Mouse (Mus musculus): ENCODE results near the gene H2afz.
"Not testable (repeated sequence)": the region's sequence is repeated elsewhere in the genome, so short reads cannot be mapped to it uniquely, and the experiment has no call there.

Gene H2afz

GRCm38 (mm10) chr3:137863330-137864123 is 760 bp upstream of the H2afz start:
- in situ Hi-C loops (cut with MboI, MseI), result no loop called here

- in situ Hi-C loops (cut with MboI, MseI), result no loop called here
Measured at GRCm38 (mm10) chr3:137864988-137865982, 998 bp downstream of the H2afz start.

- in situ Hi-C loops (cut with MboI, MseI), result no loop called here
Measured at GRCm38 (mm10) chr3:137867133-137867436, 2.8 kb downstream of the H2afz start.

- in situ Hi-C loops (cut with MboI, MseI), result no loop called here
Measured at GRCm38 (mm10) chr3:137867437-137868093, 3.3 kb downstream of the H2afz start, which contains the start of gene Dnajb14. Dnajb14 (plus strand) TSS chr3:137867675.

GRCm38 (mm10) chr3:137868094-137868913 is 4.0 kb downstream of the H2afz start:
- in situ Hi-C loops (cut with MboI, MseI), result no loop called here

- in situ Hi-C loops (cut with MboI, MseI), result no loop called here
Measured at GRCm38 (mm10) chr3:137869395-137869794, 5.1 kb downstream of the H2afz start.

- in situ Hi-C loops (cut with MboI, MseI), result no loop called here
Measured at GRCm38 (mm10) chr3:137879313-137879712, 15.0 kb downstream of the H2afz start.

GRCm38 (mm10) chr3:137880109-137880748 is 15.9 kb downstream of the H2afz start:
- in situ Hi-C loops (cut with MboI, MseI), result loop anchor here (10.0 kb wide), 1 partner anchor 95 kb away; no protein-coding TSS in a partner anchor

GRCm38 (mm10) chr3:137881093-137881492 is 16.8 kb downstream of the H2afz start:
- in situ Hi-C loops (cut with MboI, MseI), result loop anchor here (10.0 kb wide), 1 partner anchor 96 kb away; no protein-coding TSS in a partner anchor

- in situ Hi-C loops (cut with MboI, MseI), result loop anchor here (10.0 kb wide), 1 partner anchor 103 kb away; no protein-coding TSS in a partner anchor
Measured at GRCm38 (mm10) chr3:137887961-137888360, 23.7 kb downstream of the H2afz start.

GRCm38 (mm10) chr3:137891089-137891488 is 26.8 kb downstream of the H2afz start:
- in situ Hi-C loops (cut with MboI, MseI), result no loop called here

GRCm38 (mm10) chr3:137892118-137892517 is 27.8 kb downstream of the H2afz start:
- in situ Hi-C loops (cut with MboI, MseI), result no loop called here

GRCm38 (mm10) chr3:137893789-137894188 is 29.5 kb downstream of the H2afz start:
- in situ Hi-C loops (cut with MboI, MseI), result no loop called here

GRCm38 (mm10) chr3:137895196-137895595 is 30.9 kb downstream of the H2afz start:
- in situ Hi-C loops (cut with MboI, MseI), result no loop called here

- in situ Hi-C loops (cut with MboI, MseI), result no loop called here
Measured at GRCm38 (mm10) chr3:137896386-137896785, 32.1 kb downstream of the H2afz start.

- in situ Hi-C loops (cut with MboI, MseI), result no loop called here
Measured at GRCm38 (mm10) chr3:137896867-137897266, 32.6 kb downstream of the H2afz start.

- in situ Hi-C loops (cut with MboI, MseI), result no loop called here
Measured at GRCm38 (mm10) chr3:137897685-137898084, 33.4 kb downstream of the H2afz start.

GRCm38 (mm10) chr3:137900149-137900548 is 35.9 kb downstream of the H2afz start:
- in situ Hi-C loops (cut with MboI, MseI), result loop anchor here (10.0 kb wide), 1 partner anchor 275 kb away; the partner anchor contains the start of gene Ddit4l

GRCm38 (mm10) chr3:137913093-137913492 is 48.8 kb downstream of the H2afz start:
- in situ Hi-C loops (cut with MboI, MseI), result no loop called here

GRCm38 (mm10) chr3:137914567-137914966 is 50.3 kb downstream of the H2afz start:
- in situ Hi-C loops (cut with MboI, MseI), result not testable (repeated sequence)
